27 mouse cellular contexts compared by ENCODE assay signal in the genomic region with DNA sequence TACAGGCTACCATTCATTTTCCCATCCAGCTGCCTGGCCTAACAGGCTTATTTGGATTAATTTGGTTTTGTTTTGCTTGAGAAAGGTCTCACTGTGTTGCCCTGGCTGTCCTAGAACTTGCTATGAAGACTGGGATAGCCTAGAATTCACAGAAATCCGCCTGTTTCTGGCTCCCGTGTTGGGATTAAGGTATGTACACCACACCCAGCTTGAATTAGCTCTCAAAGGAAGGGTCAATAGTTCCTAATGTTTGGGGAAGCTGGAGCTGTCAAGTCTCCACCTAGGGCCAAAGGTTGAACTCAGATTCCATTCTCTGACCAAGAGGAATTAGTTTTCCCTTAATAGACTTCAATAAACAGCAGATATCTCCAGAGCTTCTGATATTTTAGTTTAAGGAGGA. TPM values are rescaled to one million over a fixed set of nuclear protein-coding genes. Genes with fewer than 3 reads are reported as not detected.
DNase-seq lines count a peak whose midpoint lies in the region; ATAC-seq and TF ChIP-seq lines count a peak whose summit lies in the region.
"Had no signal": no experiment of that assay in that cellular context is flagged by ENCODE, and none has a peak within 500 bp of the region (broad histone marks: within the 10 kb centered on the region; RNA-seq: fewer than 3 reads in every experiment).

No protein-coding gene starts in this region.

- DNase-seq in ES-CJ7 (ENCODE audit: low read depth, low spot score), result peak; percentile 54
- DNase-seq in ZHBTc4 (ENCODE audit: low read depth, low spot score), result peak; percentile 66
- DNase-seq in MN1 (ENCODE audit: low spot score), result no peak
- no peak for DNase-seq in adrenal gland, postnatal 36 days
- DNase-seq: adrenal gland, adult 2 months; adrenal gland, postnatal 14 days; cerebellum, adult 11-12 months; cerebellum, adult 8-10 months; cerebellum, postnatal 10 days; cerebellum, postnatal 36 days; embryo, embryonic 11 days; gastrocnemius, postnatal 25 days; heart, adult 18-20 months; heart, postnatal 10 days; heart, postnatal 36 days had no signal

- no peak overlapping the region for H3K9ac ChIP-seq in intestine, embryonic 15.5 days
- no peak overlapping the region for H3K9ac ChIP-seq in intestine, postnatal 0 days (ENCODE audit: low read depth, low read length)
- H3K9ac ChIP-seq: embryonic facial prominence, embryonic 13.5 days; forebrain, embryonic 12.5 days; forebrain, embryonic 15.5 days; heart, embryonic 12.5 days; heart, embryonic 15.5 days; hindbrain, embryonic 13.5 days had no signal

- no peak overlapping the region for H3K27ac ChIP-seq in intestine, embryonic 15.5 days
- H3K27ac ChIP-seq in intestine, postnatal 0 days (ENCODE audit: low read depth, low read length), result no peak overlapping the region
- H3K27ac ChIP-seq: embryonic facial prominence, embryonic 10.5 days; embryonic facial prominence, embryonic 13.5 days; forebrain, embryonic 12.5 days; forebrain, embryonic 15.5 days; heart, embryonic 15.5 days; hindbrain, embryonic 10.5 days; hindbrain, embryonic 13.5 days had no signal

- no peak overlapping the region for H3K4me2 ChIP-seq in intestine, embryonic 15.5 days (replicated peaks)
- H3K4me2 ChIP-seq in intestine, postnatal 0 days (replicated peaks; ENCODE audit: low read depth), result no peak overlapping the region
- H3K4me2 ChIP-seq: embryonic facial prominence, embryonic 13.5 days; forebrain, embryonic 12.5 days; forebrain, embryonic 15.5 days; heart, embryonic 12.5 days; heart, embryonic 15.5 days; hindbrain, embryonic 13.5 days had no signal

- H3K4me1 ChIP-seq in intestine, embryonic 15.5 days (replicated peaks), result peaks cover 3% of the 10 kb centered on the region; the same call in 1 of the 2 replicates
- peaks cover 23% of the 10 kb centered on the region; the same call in 1 of the 2 replicates for H3K4me1 ChIP-seq in intestine, postnatal 0 days (replicated peaks; ENCODE audit: control insufficient read depth, insufficient read depth, low read length)
- H3K4me1 ChIP-seq: embryonic facial prominence, embryonic 13.5 days; forebrain, embryonic 12.5 days; forebrain, embryonic 15.5 days; hindbrain, embryonic 13.5 days had no signal

- ATAC-seq in intestine, embryonic 15.5 days, result peak; percentile 42
- ATAC-seq in intestine, postnatal 0 days, result no peak
- ATAC-seq: forebrain, embryonic 15.5 days; hindbrain, embryonic 16.5 days had no signal

- no peak overlapping the region for H3K4me3 ChIP-seq in intestine, embryonic 15.5 days (replicated peaks)
- H3K4me3 ChIP-seq in intestine, postnatal 0 days (ENCODE audit: low read depth, low read length), result no peak overlapping the region
- H3K4me3 ChIP-seq: embryonic facial prominence, embryonic 10.5 days; embryonic facial prominence, embryonic 13.5 days; erythroblast, embryonic 14.5 days; forebrain, embryonic 12.5 days; forebrain, embryonic 15.5 days; heart, embryonic 12.5 days; heart, embryonic 15.5 days; hindbrain, embryonic 10.5 days; hindbrain, embryonic 13.5 days had no signal

- H3K9me3 ChIP-seq in intestine, embryonic 15.5 days, result no peaks in the 10 kb centered on the region
- H3K9me3 ChIP-seq in intestine, postnatal 0 days (ENCODE audit: control insufficient read depth), result no peaks in the 10 kb centered on the region
- H3K9me3 ChIP-seq: embryonic facial prominence, embryonic 10.5 days; embryonic facial prominence, embryonic 13.5 days; forebrain, embryonic 12.5 days; forebrain, embryonic 15.5 days; heart, embryonic 12.5 days; heart, embryonic 15.5 days; hindbrain, embryonic 10.5 days; hindbrain, embryonic 13.5 days had no signal

- H3K27me3 ChIP-seq in intestine, embryonic 15.5 days (replicated peaks), result no peaks in the 10 kb centered on the region
- no peaks in the 10 kb centered on the region for H3K27me3 ChIP-seq in intestine, postnatal 0 days (replicated peaks; ENCODE audit: control insufficient read depth, insufficient read depth, low read length)
- H3K27me3 ChIP-seq: embryonic facial prominence, embryonic 13.5 days; forebrain, embryonic 12.5 days; forebrain, embryonic 15.5 days had no signal

- H3K36me3 ChIP-seq in intestine, embryonic 15.5 days, result no peaks in the 10 kb centered on the region
- no peaks in the 10 kb centered on the region for H3K36me3 ChIP-seq in intestine, postnatal 0 days (ENCODE audit: control insufficient read depth, insufficient read depth)
- H3K36me3 ChIP-seq: embryonic facial prominence, embryonic 10.5 days; embryonic facial prominence, embryonic 13.5 days; forebrain, embryonic 12.5 days; forebrain, embryonic 15.5 days; heart, embryonic 12.5 days; heart, embryonic 15.5 days; hindbrain, embryonic 10.5 days; hindbrain, embryonic 13.5 days had no signal

- no peak for TF ChIP-seq CTCF in intestine, postnatal 0 days (IDR thresholded peaks at IDR 0.05; ENCODE audit: low read depth)

- WGBS in intestine, embryonic 15.5 days, result 60% methylated on average over 2 of the region's 2 CpGs
- 46% methylated on average over 2 of the region's 2 CpGs for WGBS in intestine, postnatal 0 days

RNA-seq across cellular contexts. Expression of a gene that starts 34.7 kb away (rescaled TPM):
- 27.3 and 30.3 TPM in 2 replicates for polyA plus RNA-seq in intestine, embryonic 15.5 days (2015; fragmentation: Nextera tagmentation; extraction: Ambion mirVana)
- polyA plus RNA-seq in intestine, postnatal 0 days (2015; fragmentation: Nextera tagmentation; extraction: Ambion mirVana), result 16.0 and 18.4 TPM in 2 replicates
- 10 to 100 TPM; 15.7 to 16.6 TPM for total RNA-seq in adrenal gland, postnatal 36 days (2021)

Comparison
In these comparisons a context has a peak if more than half of its experiments do, and no peak if none do; other contexts are left out.
1. DNase-seq: peak in ES-CJ7 (single experiment) and ZHBTc4 (single experiment); none in MN1 (single experiment) and adrenal gland, postnatal 36 days (0 of 2).